Mouse (Mus musculus) heart, postnatal 0 days (tissue): ENCODE measurements at regions not wholly inside any gene's neighbourhood (a gene's known extent, or its start where the extent isn't known, plus 50 kb on each side); places are given as distances from the start of the nearest gene placed in this dataset.

Experiments used
- ATAC-seq: fragments of 200-750 bp; cut with Nextera tagmentation; 2 replicates; pipeline ENCODE4 v1.8.0; 2017; ENCODE audit warnings: low read depth, moderate number of reproducible peaks, moderate library complexity; ENCODE audit not compliant: insufficient read depth
- DNase-seq: peaks from one replicate; pipeline ENCODE4 v3.0.0-alpha.2; 2016; ENCODE audit warnings: low spot score
- H3K27ac ChIP-seq: fragments of 300-500 bp; sonication (generic); 2 replicates; pipeline ENCODE4 v1.5.1; 2014; ENCODE audit warnings: low read depth, mild to moderate bottlenecking
- H3K27me3 ChIP-seq: fragments of 300-500 bp; sonication (generic); 2 replicates; pipeline ENCODE4 v1.6.1; 2014; ENCODE audit warnings: low read length, mixed read lengths; ENCODE audit not compliant: control insufficient read depth, insufficient read depth
- H3K36me3 ChIP-seq: fragments of 300-500 bp; sonication (generic); replicated peaks from 2 replicates; pipeline ENCODE4 v1.6.1; 2014; ENCODE audit warnings: low read length, mixed read lengths; ENCODE audit not compliant: control insufficient read depth, insufficient read depth
- H3K4me1 ChIP-seq: fragments of 300-500 bp; sonication (generic); 2 replicates; pipeline ENCODE4 v1.6.1; 2014; ENCODE audit warnings: antibody characterized with exemption; ENCODE audit not compliant: control insufficient read depth, insufficient read depth
- H3K4me2 ChIP-seq: fragments of 300-500 bp; sonication (generic); 2 replicates; pipeline ENCODE4 v1.6.1; 2014; ENCODE audit warnings: low read depth, mild to moderate bottlenecking, low read length, moderate library complexity
- H3K4me3 ChIP-seq: fragments of 300-500 bp; sonication (generic); 2 replicates; pipeline ENCODE4 v1.5.1; 2014; ENCODE audit warnings: low read depth, low read length
- H3K9ac ChIP-seq: fragments of 300-500 bp; sonication (generic); replicated peaks from 2 replicates; pipeline ENCODE4 v1.6.1; 2014; ENCODE audit warnings: low read depth, low read length, mixed read lengths
- H3K9me3 ChIP-seq: fragments of 300-500 bp; sonication (generic); replicated peaks from 2 replicates; pipeline ENCODE4 v1.6.1; 2016; ENCODE audit warnings: low read length; ENCODE audit not compliant: control insufficient read depth
- CTCF ChIP-seq: IDR thresholded peaks from 2 replicates; pipeline ENCODE4 v1.5.1; 2016; ENCODE audit warnings: antibody characterized with exemption, control low read depth, low read depth
- EP300 ChIP-seq: IDR thresholded peaks from 2 replicates; pipeline ENCODE4 v1.6.1; 2016; ENCODE audit warnings: antibody characterized with exemption, low read depth
- WGBS: fragments of 180-500 bp; shearing (Covaris S2); extraction: QIAGEN DNeasy Blood & Tissue Kit; methylation state at CpG from one replicate; pipeline ENCODE4 v1.1.7; 2014; 5-methylcytosine and 5-hydroxymethylcytosine counted together

- H3K27ac ChIP-seq = no peak overlapping the region
- WGBS = 48% methylated on average over 11 of the region's 11 CpGs
Observed at GRCm38 (mm10) chr8:36010446-36011217, 245.0 kb downstream of the Gm19410 start.

GRCm38 (mm10) chr8:36014862-36015261 is 249.3 kb downstream of the Gm19410 start:
- Histone ChIP-seq H3K27ac (no peak overlapping the region), H3K36me3 (no peaks in the 10 kb centered on the region), H3K9ac (no peak overlapping the region), H3K4me3 (no peak overlapping the region), H3K4me1 (no peaks in the 10 kb centered on the region), H3K4me2 (no peak overlapping the region), H3K9me3 (no peaks in the 10 kb centered on the region), H3K27me3 (no peaks in the 10 kb centered on the region)
- 79% methylated on average over 8 of the region's 8 CpGs for WGBS
- ATAC-seq (no peak), DNase-seq (no peak)
- TF ChIP-seq EP300 (no peak), CTCF (no peak)

More at GRCm38 (mm10) chr8:36010446-36011217, 245.0 kb downstream of the Gm19410 start:
- Histone ChIP-seq H3K4me3 (no peak overlapping the region), H3K4me2 (no peak overlapping the region), H3K36me3 (no peaks in the 10 kb centered on the region), H3K27me3 (no peaks in the 10 kb centered on the region), H3K9me3 (no peaks in the 10 kb centered on the region), H3K4me1 (peaks cover 5% of the 10 kb centered on the region; the same call in 1 of the 2 replicates), H3K9ac (no peak overlapping the region)
- DNase-seq (no peak), ATAC-seq (no peak)
- TF ChIP-seq EP300 (no peak), CTCF (no peak)

GRCm38 (mm10) chr8:36016321-36017114 is 250.9 kb downstream of the Gm19410 start:
- no peak for DNase-seq
- no peak overlapping the region for H3K27ac ChIP-seq
- TF ChIP-seq CTCF (no peak), EP300 (no peak)
- H3K9ac ChIP-seq = no peak overlapping the region
- ATAC-seq = no peak
- no peaks in the 10 kb centered on the region for H3K36me3 ChIP-seq
- H3K9me3 ChIP-seq = no peaks in the 10 kb centered on the region
- 78% methylated on average over 20 of the region's 20 CpGs for WGBS
- no peaks in the 10 kb centered on the region for H3K27me3 ChIP-seq
- H3K4me2 ChIP-seq = no peak overlapping the region
- H3K4me1 ChIP-seq = no peaks in the 10 kb centered on the region
- no peak overlapping the region for H3K4me3 ChIP-seq

GRCm38 (mm10) chr8:36018993-36019753 is 253.6 kb downstream of the Gm19410 start:
- Histone ChIP-seq H3K36me3 (no peaks in the 10 kb centered on the region), H3K4me1 (no peaks in the 10 kb centered on the region), H3K27me3 (no peaks in the 10 kb centered on the region), H3K27ac (no peak overlapping the region), H3K9me3 (no peaks in the 10 kb centered on the region), H3K4me2 (no peak overlapping the region), H3K4me3 (no peak overlapping the region), H3K9ac (no peak overlapping the region)
- 79% methylated on average over 15 of the region's 15 CpGs for WGBS
- TF ChIP-seq EP300 = no peak
- no peak for TF ChIP-seq CTCF
- ATAC-seq (no peak), DNase-seq (no peak)

- no peak for ATAC-seq
- TF ChIP-seq EP300 (no peak), CTCF (no peak)
- WGBS = 89% methylated on average over 7 of the region's 7 CpGs
Observed at GRCm38 (mm10) chr8:36019895-36020294, 254.3 kb downstream of the Gm19410 start.

More at GRCm38 (mm10) chr8:36019895-36020294, 254.3 kb downstream of the Gm19410 start:
- Histone ChIP-seq H3K27ac (no peak overlapping the region), H3K4me2 (no peak overlapping the region), H3K9ac (no peak overlapping the region), H3K4me1 (no peaks in the 10 kb centered on the region), H3K27me3 (no peaks in the 10 kb centered on the region), H3K36me3 (no peaks in the 10 kb centered on the region), H3K9me3 (no peaks in the 10 kb centered on the region), H3K4me3 (no peak overlapping the region)
- DNase-seq = no peak
